Mouse (Mus musculus): ENCODE measurements at regions not wholly inside any gene's neighbourhood (a gene's known extent, or its start where the extent isn't known, plus 50 kb on each side); places are given as distances from the start of the nearest gene placed in this dataset.

GRCm38 (mm10) chr12:25585746-25586145 is 488.8 kb upstream of the Id2 start:
- H3K27me3 ChIP-seq = no peaks in the 10 kb centered on the region
- no peaks in the 10 kb centered on the region for H3K36me3 ChIP-seq
- H3K27ac ChIP-seq = no peak overlapping the region
- no peak overlapping the region for H3K9ac ChIP-seq
- WGBS = 80% methylated on average over 3 of the region's 3 CpGs
- H3K9me3 ChIP-seq (replicated peaks) = no peaks in the 10 kb centered on the region
- H3K4me1 ChIP-seq (replicated peaks) = no peaks in the 10 kb centered on the region
- no peak for ATAC-seq (replicated peaks; ENCODE audit: insufficient number of reproducible peaks, insufficient read depth, low FRiP score, low read depth)
- H3K4me2 ChIP-seq = no peak overlapping the region
- no peak overlapping the region for H3K4me3 ChIP-seq

GRCm38 (mm10) chr12:25579407-25579806 is 482.5 kb upstream of the Id2 start:
- H3K27me3 ChIP-seq = no peaks in the 10 kb centered on the region
- WGBS = 72% methylated on average over 8 of the region's 8 CpGs

GRCm38 (mm10) chr12:25565131-25565530 is 468.2 kb upstream of the Id2 start:
- H3K4me3 ChIP-seq = no peak overlapping the region
- 76% methylated on average over 2 of the region's 2 CpGs for WGBS
- no peak overlapping the region for H3K4me2 ChIP-seq
- no peaks in the 10 kb centered on the region for H3K36me3 ChIP-seq
- H3K27ac ChIP-seq = no peak overlapping the region
- no peaks in the 10 kb centered on the region for H3K27me3 ChIP-seq
- H3K9ac ChIP-seq = no peak overlapping the region
- no peaks in the 10 kb centered on the region for H3K4me1 ChIP-seq (replicated peaks)
- ATAC-seq (replicated peaks; ENCODE audit: insufficient number of reproducible peaks, insufficient read depth, low FRiP score, low read depth) = no peak
- H3K9me3 ChIP-seq (replicated peaks) = no peaks in the 10 kb centered on the region

More at GRCm38 (mm10) chr12:25579407-25579806, 482.5 kb upstream of the Id2 start:
- Histone ChIP-seq H3K9ac (no peak overlapping the region), H3K4me2 (no peak overlapping the region), H3K9me3 (replicated peaks) (no peaks in the 10 kb centered on the region), H3K4me3 (no peak overlapping the region), H3K36me3 (no peaks in the 10 kb centered on the region), H3K4me1 (replicated peaks) (no peaks in the 10 kb centered on the region), H3K27ac (no peak overlapping the region)
- ATAC-seq (replicated peaks; ENCODE audit: insufficient number of reproducible peaks, insufficient read depth, low FRiP score, low read depth) = no peak

GRCm38 (mm10) chr12:25559601-25560000 is 462.7 kb upstream of the Id2 start:
- Histone ChIP-seq H3K36me3 (no peaks in the 10 kb centered on the region), H3K4me2 (no peak overlapping the region), H3K9me3 (replicated peaks) (no peaks in the 10 kb centered on the region), H3K4me3 (no peak overlapping the region), H3K27ac (no peak overlapping the region), H3K27me3 (no peaks in the 10 kb centered on the region), H3K9ac (no peak overlapping the region), H3K4me1 (replicated peaks) (no peaks in the 10 kb centered on the region)
- no peak for ATAC-seq (replicated peaks; ENCODE audit: insufficient number of reproducible peaks, insufficient read depth, low FRiP score, low read depth)

- no peak for ATAC-seq (replicated peaks; ENCODE audit: insufficient number of reproducible peaks, insufficient read depth, low FRiP score, low read depth)
- Histone ChIP-seq H3K27ac (no peak overlapping the region), H3K4me1 (replicated peaks) (no peaks in the 10 kb centered on the region), H3K4me3 (no peak overlapping the region), H3K27me3 (no peaks in the 10 kb centered on the region), H3K9ac (no peak overlapping the region), H3K9me3 (replicated peaks) (no peaks in the 10 kb centered on the region), H3K36me3 (no peaks in the 10 kb centered on the region), H3K4me2 (no peak overlapping the region)
- WGBS = 68% methylated on average over 1 of the region's 1 CpGs
These were observed 456.7 kb upstream of the Id2 start for GRCm38 (mm10) chr12:25553656-25554055.

- Histone ChIP-seq H3K4me3 (no peak overlapping the region), H3K9ac (no peak overlapping the region), H3K36me3 (no peaks in the 10 kb centered on the region), H3K9me3 (replicated peaks) (no peaks in the 10 kb centered on the region), H3K27me3 (no peaks in the 10 kb centered on the region), H3K27ac (no peak overlapping the region), H3K4me1 (replicated peaks) (0 out of 2 replicates have a peak, but pooled peaks cover 3% of the 10 kb centered on the region), H3K4me2 (no peak overlapping the region)
- no peak for ATAC-seq (replicated peaks; ENCODE audit: insufficient number of reproducible peaks, insufficient read depth, low FRiP score, low read depth)
- WGBS = 79% methylated on average over 3 of the region's 3 CpGs
These were observed 452.8 kb upstream of the Id2 start for GRCm38 (mm10) chr12:25549735-25550134.

GRCm38 (mm10) chr12:25544253-25544652 is 447.3 kb upstream of the Id2 start:
- H3K27ac ChIP-seq = no peak overlapping the region
- 78% methylated on average over 6 of the region's 6 CpGs for WGBS
- no peaks in the 10 kb centered on the region for H3K36me3 ChIP-seq
- H3K27me3 ChIP-seq = no peaks in the 10 kb centered on the region
- no peak overlapping the region for H3K4me2 ChIP-seq
- H3K9me3 ChIP-seq (replicated peaks) = no peaks in the 10 kb centered on the region
- no peak overlapping the region for H3K4me3 ChIP-seq
- H3K4me1 ChIP-seq (replicated peaks) = 0 out of 2 replicates have a peak, but pooled peaks cover 3% of the 10 kb centered on the region
- H3K9ac ChIP-seq = no peak overlapping the region
- no peak for ATAC-seq (replicated peaks; ENCODE audit: insufficient number of reproducible peaks, insufficient read depth, low FRiP score, low read depth)

- no peaks in the 10 kb centered on the region for H3K9me3 ChIP-seq (replicated peaks)
- H3K27ac ChIP-seq = 0 out of 2 replicates have a peak overlapping the region, but pooled peaks have one; percentile 6
- H3K9ac ChIP-seq = no peak overlapping the region
- 66% methylated on average over 5 of the region's 5 CpGs for WGBS
- no peak for ATAC-seq (replicated peaks; ENCODE audit: insufficient number of reproducible peaks, insufficient read depth, low FRiP score, low read depth)
- no peak overlapping the region for H3K4me3 ChIP-seq
- H3K4me2 ChIP-seq = no peak overlapping the region
- H3K27me3 ChIP-seq = no peaks in the 10 kb centered on the region
- peaks cover 16% of the 10 kb centered on the region; the same call in 1 of the 2 replicates for H3K4me1 ChIP-seq (replicated peaks)
- no peaks in the 10 kb centered on the region for H3K36me3 ChIP-seq
These were observed 437.6 kb upstream of the Id2 start for GRCm38 (mm10) chr12:25534620-25534950.

- H3K4me3 ChIP-seq = no peak overlapping the region
- H3K27ac ChIP-seq = 0 out of 2 replicates have a peak overlapping the region, but pooled peaks have one; percentile 6
- H3K27me3 ChIP-seq = no peaks in the 10 kb centered on the region
- H3K9me3 ChIP-seq (replicated peaks) = no peaks in the 10 kb centered on the region
- H3K4me1 ChIP-seq (replicated peaks) = peaks cover 16% of the 10 kb centered on the region; the same call in 1 of the 2 replicates
- no peaks in the 10 kb centered on the region for H3K36me3 ChIP-seq
- WGBS = 44% methylated on average over 10 of the region's 10 CpGs
- no peak overlapping the region for H3K4me2 ChIP-seq
- no peak overlapping the region for H3K9ac ChIP-seq
- peak; percentile 76; the same call in 1 of the 2 replicates for ATAC-seq (replicated peaks; ENCODE audit: insufficient number of reproducible peaks, insufficient read depth, low FRiP score, low read depth)
These were observed 437.0 kb upstream of the Id2 start for GRCm38 (mm10) chr12:25533709-25534619.

GRCm38 (mm10) chr12:25530483-25530882 is 433.5 kb upstream of the Id2 start:
- Histone ChIP-seq H3K4me3 (no peak overlapping the region), H3K4me2 (no peak overlapping the region), H3K27ac (no peak overlapping the region), H3K9ac (no peak overlapping the region), H3K27me3 (no peaks in the 10 kb centered on the region), H3K4me1 (replicated peaks) (peaks cover 19% of the 10 kb centered on the region), H3K9me3 (replicated peaks) (no peaks in the 10 kb centered on the region), H3K36me3 (no peaks in the 10 kb centered on the region)
- WGBS = 76% methylated on average over 3 of the region's 3 CpGs
- no peak for ATAC-seq (replicated peaks; ENCODE audit: insufficient number of reproducible peaks, insufficient read depth, low FRiP score, low read depth)

- no peak overlapping the region for H3K27ac ChIP-seq
- no peaks in the 10 kb centered on the region for H3K27me3 ChIP-seq
- H3K9ac ChIP-seq = no peak overlapping the region
- H3K4me1 ChIP-seq (replicated peaks) = peaks cover 17% of the 10 kb centered on the region
- no peak overlapping the region for H3K4me2 ChIP-seq
- no peaks in the 10 kb centered on the region for H3K9me3 ChIP-seq (replicated peaks)
- no peak for ATAC-seq (replicated peaks; ENCODE audit: insufficient number of reproducible peaks, insufficient read depth, low FRiP score, low read depth)
- WGBS = 72% methylated on average over 3 of the region's 3 CpGs
- no peak overlapping the region for H3K4me3 ChIP-seq
- no peaks in the 10 kb centered on the region for H3K36me3 ChIP-seq
These were observed 432.6 kb upstream of the Id2 start for GRCm38 (mm10) chr12:25529537-25529936.

GRCm38 (mm10) chr12:25526639-25527038 is 429.7 kb upstream of the Id2 start:
- no peaks in the 10 kb centered on the region for H3K36me3 ChIP-seq
- no peak overlapping the region for H3K4me3 ChIP-seq
- H3K4me1 ChIP-seq (replicated peaks) = peaks cover 13% of the 10 kb centered on the region
- no peak overlapping the region for H3K4me2 ChIP-seq
- H3K27me3 ChIP-seq = no peaks in the 10 kb centered on the region
- H3K9ac ChIP-seq = no peak overlapping the region
- 85% methylated on average over 11 of the region's 11 CpGs for WGBS
- no peak overlapping the region for H3K27ac ChIP-seq
- ATAC-seq (replicated peaks; ENCODE audit: insufficient number of reproducible peaks, insufficient read depth, low FRiP score, low read depth) = no peak
- H3K9me3 ChIP-seq (replicated peaks) = no peaks in the 10 kb centered on the region
